Mouse (Mus musculus) embryo, embryonic 9.5 days (tissue): ENCODE results near the gene Exoc4.

Source experiments
- DNase-seq: peaks from one replicate; pipeline ENCODE4 v3.0.0-alpha.2; 2017; ENCODE audit errors: extremely low spot score

Gene Exoc4

DNA sequence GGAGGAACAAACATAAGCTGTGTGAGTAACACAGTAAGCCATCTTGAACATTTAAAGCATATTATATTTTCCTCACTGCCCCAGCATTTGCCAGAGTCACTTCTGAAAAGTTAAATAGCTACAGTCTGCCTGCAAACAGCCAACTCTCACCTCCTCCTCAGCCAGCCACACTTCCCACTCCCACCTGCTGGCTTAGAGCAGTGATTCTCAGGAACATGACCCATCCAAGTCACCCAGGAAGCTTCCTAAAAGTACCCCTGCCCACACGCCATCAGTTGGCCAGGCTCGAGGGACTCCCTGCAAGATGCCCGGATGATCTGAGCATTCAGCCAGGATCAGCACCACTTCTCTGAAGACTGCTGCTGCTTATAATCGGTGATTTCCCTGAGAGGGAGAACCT lies 514.4 kb downstream of the Exoc4 start:
- DNase-seq = no peak

- no peak for DNase-seq
Measured at GRCm38 (mm10) chr6:33763970-33764369, 515.1 kb downstream of the Exoc4 start.

GRCm38 (mm10) chr6:33769251-33769650 lies 520.4 kb downstream of the Exoc4 start:
- no peak for DNase-seq

DNA sequence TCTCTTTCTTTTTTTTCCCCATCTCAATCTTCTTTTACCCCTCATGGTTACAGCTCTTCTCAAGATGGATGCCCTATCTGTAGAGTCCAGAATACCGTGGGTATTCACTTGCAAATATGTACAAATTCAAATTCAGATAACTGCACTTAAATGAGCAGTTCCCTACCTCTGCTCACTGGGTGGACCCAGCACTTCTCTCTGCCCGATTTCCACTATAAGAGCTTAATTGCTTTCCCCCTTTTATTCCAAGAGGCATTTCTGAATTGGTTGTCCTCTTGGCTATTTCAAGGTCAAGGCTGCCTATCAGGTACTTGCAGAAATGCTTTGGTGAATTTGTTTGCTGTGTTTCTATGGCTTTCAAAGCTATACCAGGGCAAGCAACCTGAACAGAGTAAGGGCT lies 521.1 kb downstream of the Exoc4 start:
- no peak for DNase-seq

GRCm38 (mm10) chr6:33772551-33773315 lies 523.8 kb downstream of the Exoc4 start:
- DNase-seq = no peak

DNA sequence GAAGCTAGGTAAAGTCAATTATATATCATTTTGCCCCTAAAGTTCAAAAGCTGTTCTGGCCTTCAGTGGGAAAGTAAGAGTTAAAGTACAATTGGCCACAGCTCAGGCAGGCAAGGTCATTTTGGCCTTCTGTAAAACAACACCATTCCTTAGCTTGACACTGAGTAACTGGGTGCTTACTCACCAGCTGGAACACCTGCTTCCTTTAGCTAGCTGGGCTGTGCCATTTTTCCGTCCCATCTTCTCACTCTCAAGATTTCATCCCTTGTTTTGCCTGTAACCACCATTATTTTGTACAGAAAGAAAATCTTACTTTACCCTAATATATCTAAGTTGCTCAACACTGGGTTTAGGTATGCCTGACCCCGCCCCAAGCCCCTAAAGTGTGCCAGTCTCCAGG lies 543.7 kb downstream of the Exoc4 start:
- no peak for DNase-seq

- no peak for DNase-seq
Measured at GRCm38 (mm10) chr6:33801254-33801653, 552.4 kb downstream of the Exoc4 start.

GRCm38 (mm10) chr6:33803481-33804098 lies 554.7 kb downstream of the Exoc4 start:
- DNase-seq = no peak

DNA sequence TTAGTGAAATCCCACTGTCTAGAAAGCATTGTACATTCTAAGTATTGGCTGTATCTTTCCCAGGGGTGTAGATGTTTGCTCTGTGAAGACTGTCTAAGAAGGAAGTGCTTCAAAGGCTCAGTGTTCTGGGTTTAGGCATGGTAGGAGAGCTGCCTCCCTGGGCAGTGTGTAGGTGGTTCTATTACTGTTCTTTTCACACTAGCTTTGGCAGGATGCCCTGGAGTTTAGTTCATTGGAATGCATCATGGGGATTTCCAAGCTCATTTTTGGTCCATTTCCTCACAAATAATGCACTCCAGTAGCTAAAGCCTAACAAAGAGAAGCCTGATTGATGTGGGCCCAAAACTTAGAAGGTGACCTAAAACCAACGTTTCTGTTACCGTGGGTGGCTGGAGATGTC lies 555.9 kb downstream of the Exoc4 start:
- DNase-seq = no peak

DNA sequence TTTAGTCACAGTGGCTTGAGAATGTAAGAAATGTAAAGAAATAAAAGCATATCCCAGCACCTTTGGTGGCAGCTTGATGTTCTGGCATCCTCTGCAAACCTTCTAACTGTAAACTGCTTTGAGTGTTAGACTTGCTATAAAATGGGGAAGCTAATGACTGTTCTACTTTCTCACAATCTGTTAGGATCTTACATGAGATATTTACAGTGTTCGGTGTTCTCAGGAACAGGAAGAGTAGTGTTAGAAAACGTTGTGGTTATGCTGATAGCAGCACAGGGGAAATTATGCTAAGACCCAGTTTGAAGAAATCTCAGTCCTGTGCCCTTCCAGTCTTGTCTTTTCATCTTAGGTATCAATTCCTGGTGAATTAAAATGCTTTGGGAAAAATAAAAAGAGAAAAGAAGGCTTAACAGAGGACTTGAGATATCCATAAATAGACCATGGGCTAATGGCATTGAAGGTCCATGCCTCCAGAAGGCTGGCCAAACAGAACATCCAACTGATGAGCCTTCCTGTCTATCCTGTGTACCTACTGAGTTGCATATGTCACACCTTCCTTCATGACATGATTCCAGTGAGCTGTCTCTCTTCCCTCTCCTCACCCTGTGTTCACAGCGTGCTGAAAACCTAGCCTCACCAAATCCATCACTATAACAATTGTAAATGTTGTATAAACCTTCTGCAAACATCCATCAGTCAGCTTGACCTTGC lies 557.3 kb downstream of the Exoc4 start:
- DNase-seq = no peak

DNA sequence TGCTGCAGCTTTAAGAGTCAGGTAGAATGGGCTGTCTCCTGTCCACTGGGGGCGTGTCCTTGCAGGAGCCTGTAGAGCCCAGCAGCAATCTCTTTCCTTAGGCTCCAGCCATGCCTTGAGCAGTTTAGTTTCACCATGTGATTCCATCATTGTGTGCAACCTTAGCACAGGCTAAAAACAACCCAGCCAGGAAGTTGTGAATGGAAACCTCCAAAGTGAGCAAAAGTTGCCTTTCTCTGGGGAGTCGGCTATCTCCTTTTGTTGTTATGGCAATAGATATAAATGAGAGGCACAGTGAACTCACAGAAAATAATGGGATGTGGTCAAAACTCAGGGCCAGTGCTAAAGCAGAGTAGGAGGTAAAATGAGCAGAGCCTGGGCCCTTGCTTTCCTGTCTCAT lies 565.5 kb downstream of the Exoc4 start:
- no peak for DNase-seq

GRCm38 (mm10) chr6:33823171-33823570 lies 574.3 kb downstream of the Exoc4 start:
- DNase-seq = no peak

GRCm38 (mm10) chr6:33823777-33824302 lies 575.0 kb downstream of the Exoc4 start:
- no peak for DNase-seq

DNA sequence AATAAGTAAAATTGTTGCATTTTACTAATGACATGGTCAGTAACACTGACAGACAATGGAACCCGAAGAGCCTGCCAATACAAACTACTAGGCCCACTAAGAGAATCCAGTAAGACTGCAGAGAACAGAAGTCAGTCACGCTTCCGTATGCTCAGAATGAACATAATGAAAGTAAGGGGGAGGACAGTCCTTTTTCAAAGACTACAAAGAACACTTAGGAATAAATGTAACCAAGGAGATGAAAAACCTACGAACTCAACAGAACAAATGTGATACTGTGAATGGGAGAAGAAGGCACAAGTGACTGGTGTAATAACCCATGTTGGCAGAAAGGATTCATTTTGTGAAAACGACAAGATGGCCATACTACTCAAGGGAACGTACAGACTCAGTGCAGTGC lies 579.6 kb downstream of the Exoc4 start:
- DNase-seq = no peak

DNA sequence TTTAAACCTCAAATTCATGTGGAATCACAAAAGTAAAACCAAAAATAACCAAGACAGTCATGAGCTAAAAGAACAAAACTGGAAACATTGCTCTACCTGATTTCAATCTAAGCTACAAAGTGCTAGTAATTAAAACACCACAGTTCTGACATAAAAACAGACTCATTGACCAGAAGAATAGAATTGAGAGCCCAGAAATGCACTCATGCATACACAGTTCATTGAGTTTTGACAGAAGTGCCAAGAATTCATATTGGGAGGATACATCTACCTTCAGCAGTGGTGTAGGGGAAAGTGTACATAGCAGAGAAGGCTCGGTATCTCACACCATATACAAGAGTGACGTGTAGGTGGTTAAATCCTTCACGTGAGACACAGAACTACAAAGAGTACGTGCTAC lies 580.4 kb downstream of the Exoc4 start:
- no peak for DNase-seq

DNA sequence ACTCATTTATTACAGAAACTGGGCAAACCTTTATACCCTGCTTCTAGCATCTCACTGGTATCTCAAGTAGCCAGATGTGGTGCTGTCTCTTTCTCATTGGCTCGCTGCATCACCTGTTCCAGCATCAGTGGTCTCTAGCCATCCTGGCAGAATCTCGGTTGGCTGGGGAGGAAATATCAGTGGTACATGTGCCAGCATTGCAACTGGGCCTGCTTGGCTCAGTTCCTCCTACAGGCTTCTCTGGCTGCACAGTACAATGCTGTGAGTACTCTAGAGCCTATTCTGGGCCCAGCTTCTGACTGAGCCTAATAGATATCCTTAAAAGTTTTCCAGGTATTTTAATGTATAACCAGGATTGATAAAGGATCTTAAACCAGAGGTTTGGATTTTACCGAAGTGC lies 582.4 kb downstream of the Exoc4 start:
- no peak for DNase-seq

DNA sequence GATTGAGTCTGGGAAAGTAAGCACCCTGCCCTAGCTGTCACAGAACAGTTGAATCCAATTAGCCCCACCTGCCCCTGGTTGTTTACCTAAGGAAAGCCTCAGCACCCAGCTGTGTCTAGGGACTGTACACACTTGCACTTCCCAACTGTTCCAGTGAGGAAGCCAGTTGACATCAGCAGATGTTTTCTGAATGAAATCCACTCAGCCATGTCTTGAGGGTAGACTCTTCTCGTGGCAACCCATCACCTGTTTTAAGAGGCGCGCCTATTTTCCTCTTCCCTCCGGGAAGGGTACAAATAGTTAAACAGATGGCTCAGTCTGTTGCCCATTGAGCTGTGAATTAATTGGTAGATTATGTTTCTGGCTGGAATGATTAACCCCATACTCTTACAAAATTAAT lies 584.1 kb downstream of the Exoc4 start:
- no peak for DNase-seq

- no peak for DNase-seq
Measured at GRCm38 (mm10) chr6:33836048-33836780, 587.3 kb downstream of the Exoc4 start.

GRCm38 (mm10) chr6:33842901-33843300 lies 594.0 kb downstream of the Exoc4 start:
- no peak for DNase-seq

- no peak for DNase-seq
Measured at GRCm38 (mm10) chr6:33859049-33859448, 610.2 kb downstream of the Exoc4 start.

GRCm38 (mm10) chr6:33865752-33866151 lies 616.9 kb downstream of the Exoc4 start:
- DNase-seq = no peak
